Mouse (Mus musculus) olfactory bulb, adult 2 months (tissue): ENCODE data around the gene Arhgef40.

Experiments
- CTCF ChIP-seq: fragments of 200-500 bp; IDR thresholded peaks from 2 replicates; pipeline ENCODE4 v1.5.1; 2012; ENCODE audit warnings: low read depth, mild to moderate bottlenecking, low read length, moderate library complexity; ENCODE audit not compliant: insufficient read depth
- POLR2A ChIP-seq: fragments of 200-500 bp; IDR thresholded peaks from 2 replicates; pipeline ENCODE4 v1.6.1; 2012; ENCODE audit warnings: mild to moderate bottlenecking, low read depth, low read length, moderate library complexity; ENCODE audit not compliant: insufficient read depth

DNA sequence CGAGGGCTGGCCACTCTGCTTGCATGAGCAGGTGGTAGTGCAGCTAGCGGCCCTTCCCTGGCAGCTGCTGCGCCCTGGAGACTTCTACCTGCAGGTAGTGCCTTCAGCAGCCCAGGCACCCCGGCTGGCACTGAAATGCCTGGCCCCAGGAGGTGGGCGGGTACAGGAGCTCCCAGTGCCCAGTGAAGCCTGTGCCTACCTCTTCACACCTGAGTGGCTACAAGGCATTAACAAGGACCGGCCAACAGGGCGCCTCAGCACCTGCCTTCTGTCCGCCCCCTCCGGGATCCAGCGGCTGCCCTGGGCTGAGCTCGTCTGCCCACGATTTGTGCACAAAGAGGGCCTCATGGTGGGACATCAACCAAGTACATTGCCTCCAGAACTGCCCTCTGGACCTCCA is 4.2 kb downstream of the Arhgef40 start:
- TF ChIP-seq CTCF: no peak
- no peak for TF ChIP-seq POLR2A
